Mouse (Mus musculus): ENCODE data around the gene Cdt1.
A peak's percentile ranks its signal among the peaks of the same experiment; 100 is the strongest.

Cdt1 gene

DNA sequence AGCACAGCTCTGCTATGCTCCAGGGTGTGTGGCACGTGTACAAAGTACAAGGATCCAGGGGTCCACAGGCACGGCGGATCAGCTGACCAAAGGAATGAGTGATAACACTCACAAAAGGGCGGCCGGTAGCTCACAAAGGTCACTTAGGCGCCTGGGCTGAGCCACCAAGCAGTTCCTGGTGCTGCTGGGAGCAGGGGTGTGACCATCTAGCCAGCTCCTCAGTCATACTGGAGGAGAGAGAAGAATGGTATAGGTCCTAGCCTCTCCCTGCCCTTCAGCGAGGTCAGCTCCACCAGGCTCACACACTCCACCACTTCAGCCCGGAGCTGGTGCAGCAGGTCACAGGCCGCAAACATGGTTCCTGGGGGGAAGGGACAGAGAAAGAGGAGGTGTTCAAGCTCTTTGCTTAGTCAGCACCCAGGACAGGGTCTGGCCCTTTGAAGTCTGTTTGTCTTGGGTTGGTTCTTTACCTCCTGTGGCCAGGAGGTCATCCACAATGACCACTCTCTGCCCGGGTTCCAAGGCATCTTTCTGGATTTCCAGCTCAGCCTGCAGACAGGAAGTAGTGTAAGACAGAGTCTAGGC lies 6.9 kb downstream of the Cdt1 start:
- DNase-seq, result no peak

DNA sequence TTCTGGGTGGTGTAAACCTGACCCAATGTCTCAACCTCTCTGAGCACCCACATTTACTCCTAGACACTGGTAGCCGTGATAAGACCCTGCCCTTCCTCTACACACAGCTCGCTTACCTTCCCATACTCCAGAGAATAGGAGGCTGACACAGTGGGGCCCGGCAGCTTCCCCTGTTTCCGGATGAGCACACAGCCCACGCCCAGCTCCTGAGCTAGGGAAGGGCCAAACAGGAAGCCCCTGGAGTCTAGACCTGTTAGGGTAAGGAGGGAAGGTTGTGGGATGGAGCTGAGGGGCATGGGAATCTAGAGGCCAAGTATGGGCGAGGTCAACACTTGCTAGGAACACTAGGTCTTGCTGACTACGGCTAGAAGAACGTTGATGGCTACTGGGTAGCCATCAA lies 7.5 kb downstream of the Cdt1 start:
- DNase-seq, result no peak

DNA sequence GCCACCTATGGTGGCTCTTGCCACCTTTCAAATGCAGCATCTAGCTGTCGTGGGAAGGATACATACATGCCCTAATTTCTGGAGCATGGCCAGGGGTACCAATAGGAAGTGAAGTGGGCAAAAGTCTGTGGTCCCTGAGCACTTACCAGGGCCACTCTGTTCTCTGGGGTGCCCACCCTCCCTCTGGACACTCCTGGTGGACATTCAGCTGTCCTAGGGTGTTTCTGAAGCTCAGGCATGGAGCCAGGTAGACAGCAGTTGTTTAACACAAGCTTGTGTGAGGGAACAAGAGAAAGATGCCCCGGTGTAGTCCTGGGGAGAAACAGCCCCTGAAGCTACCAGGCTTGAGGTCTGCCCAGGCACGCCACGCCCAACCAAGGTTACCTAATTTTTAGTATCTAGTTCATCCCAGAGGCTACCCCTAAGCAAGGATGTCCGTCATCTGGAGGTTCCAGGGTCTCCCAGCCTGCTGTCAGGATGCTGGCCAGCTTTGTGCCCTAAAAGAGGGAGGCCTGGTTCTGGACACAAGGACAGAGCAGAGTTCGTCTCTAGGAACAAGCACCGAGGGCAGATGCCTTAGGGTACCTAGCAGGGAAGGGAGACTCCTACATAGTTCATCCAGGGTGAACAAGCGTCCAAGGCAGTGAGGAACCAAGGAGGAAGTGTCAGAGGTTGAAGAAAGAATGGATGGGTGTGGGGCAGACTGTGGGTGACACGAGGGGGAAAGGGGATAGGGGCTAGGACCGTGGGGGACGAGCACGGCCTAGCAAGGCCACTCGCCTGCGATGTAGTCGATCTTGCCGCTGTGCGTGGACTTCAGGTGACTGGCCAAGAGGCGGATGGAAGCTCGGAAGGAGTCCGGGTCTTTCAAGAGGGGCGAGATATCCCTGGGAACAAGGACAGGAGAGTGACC lies 8.2 kb downstream of the Cdt1 start:
- DNase-seq, result peak; percentile 65

DNA sequence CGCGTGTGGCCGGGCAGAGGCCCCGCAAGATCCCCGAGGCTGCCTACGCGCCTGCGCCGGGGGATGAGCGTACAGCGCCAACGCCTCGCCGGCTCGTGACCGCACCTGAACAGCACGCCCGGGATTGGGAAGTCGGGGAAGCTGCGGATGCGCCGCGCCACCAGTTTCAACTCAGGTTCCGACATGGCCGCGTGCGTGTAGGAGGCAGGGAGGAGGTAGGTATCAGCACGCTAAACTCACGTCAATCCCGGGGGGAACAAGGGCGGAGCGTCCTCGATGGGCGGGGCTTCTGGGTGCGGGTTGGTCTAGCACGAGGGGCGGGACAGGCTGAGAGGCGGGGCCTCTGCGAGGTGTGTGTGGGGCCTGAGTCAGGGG lies 8.8 kb downstream of the Cdt1 start, which contains the start of gene Aprt:
Aprt (minus strand) TSS at position 262 of the 375 bp plus-strand sequence.
- peak; percentile 97 for DNase-seq

DNA sequence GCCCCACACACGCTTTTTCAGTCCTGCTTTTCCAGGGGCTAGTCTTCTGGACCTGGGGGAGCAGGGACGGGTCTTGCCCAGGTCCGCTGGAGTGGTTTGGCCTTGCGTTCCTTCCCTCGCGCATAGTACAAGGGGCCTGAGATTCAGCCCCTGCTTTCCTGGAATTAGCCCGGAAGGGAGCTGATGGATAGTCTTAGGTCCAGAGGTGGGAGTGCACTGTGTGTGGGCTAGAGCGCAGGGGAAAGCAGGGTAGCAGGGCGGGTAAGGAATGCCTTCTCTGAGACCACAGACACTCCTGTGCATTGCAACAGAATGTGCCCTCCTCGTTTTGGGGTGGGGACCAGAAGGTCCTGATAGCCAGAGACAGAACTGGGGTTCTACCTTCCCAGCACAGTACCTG lies 9.3 kb downstream of the Cdt1 start:
- no peak for DNase-seq

DNA sequence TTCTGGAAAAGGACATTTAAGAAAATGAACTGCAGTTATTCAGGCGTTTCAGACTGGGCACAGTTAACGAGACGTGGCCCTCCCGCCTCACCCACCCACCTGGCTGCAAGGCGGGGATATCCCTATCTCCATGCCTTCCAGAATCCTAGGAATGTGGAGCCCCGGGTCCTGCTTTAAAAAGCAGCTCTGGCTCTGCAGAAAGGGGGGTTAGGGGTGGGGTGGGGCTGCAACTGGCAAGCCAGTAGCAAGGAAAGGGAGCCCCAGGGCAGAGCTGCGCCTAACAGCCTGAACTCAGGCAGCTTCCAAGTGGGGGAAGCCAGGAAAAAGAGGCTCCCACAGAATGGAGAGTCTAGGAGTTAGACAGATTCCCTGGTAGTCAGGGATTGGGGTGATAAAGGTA lies 11.4 kb downstream of the Cdt1 start:
- no peak for DNase-seq

DNA sequence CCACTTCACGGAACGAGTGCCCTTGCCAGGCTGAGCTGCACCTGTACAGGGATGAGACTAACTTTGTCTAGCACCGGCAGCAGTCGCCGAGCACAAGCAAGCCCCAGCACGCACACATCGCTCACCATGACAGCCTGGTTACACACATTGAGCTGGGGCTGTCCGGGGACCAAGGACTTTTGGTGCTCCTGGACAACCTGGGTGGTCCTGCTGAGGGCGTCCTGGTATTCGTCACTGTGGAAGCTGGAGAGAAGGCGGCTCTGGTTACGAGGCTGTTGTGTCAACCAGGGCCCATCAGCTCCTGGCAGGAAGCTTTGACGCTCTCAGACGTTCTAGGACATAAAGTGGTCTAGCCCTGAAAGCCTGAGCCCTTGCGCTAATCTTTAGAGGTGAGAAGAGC lies 13.1 kb downstream of the Cdt1 start:
- DNase-seq, result no peak

DNA sequence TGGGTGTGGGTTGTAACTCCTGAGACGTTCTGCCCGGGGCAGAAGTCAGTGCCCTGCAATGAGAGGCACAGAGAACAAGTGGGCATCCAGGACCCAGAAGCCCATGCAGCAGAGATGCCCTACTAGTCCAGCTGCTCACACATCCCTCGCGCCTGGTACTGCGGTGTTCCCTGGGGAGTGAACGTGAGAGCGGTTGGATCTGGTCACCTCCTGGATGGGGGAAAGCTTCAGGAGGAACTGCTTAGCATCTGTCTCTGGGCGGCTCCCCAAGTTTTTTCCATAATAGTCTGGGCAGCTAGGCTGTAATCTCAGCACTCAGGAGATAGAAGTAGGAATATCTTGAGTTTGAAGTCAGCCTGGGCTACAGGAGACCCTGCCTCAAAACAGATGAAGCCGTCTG lies 17.2 kb downstream of the Cdt1 start:
- no peak for DNase-seq

DNA sequence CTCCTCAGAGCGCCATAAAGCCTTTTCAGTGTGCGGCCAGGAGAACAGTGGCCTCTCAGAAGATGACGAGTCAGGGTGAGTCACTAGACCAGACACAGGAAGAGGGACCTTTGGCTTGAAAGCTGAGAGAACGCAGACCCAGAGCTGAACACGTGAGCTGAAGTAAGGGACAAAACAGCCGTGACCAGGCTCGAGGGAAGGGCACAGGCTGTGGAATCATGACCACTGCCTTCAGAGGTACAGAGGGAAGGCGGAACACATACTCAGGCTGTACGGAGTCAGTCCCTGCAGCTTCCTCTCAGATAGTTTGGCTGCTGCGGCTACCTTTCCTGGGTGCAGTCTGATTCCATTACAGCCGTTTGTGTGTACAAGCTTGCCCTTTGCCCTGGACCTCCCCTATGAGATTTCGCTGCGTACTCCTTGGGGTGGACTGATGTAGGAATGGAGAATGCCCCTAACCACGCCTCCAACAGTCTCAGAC lies 17.6 kb downstream of the Cdt1 start:
- DNase-seq, result no peak

DNA sequence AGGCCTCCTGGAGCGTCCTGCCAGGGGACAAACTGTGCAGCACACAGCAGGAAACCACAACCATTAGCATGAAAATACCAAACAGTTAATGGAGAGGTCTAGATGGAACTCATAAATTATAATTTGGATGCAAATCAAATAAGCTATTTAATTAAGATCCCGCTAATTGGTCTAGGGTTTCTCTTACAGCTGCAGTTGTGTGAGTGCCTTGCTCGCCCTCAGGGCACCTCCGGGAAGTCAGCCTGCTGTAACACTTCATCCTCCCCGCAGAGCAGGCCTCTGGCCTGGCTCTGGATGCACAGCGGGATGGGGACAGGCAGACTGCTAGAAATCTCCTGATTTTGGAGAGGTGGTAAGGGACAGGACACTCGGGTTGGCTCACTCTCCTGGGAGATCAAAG lies 18.4 kb downstream of the Cdt1 start:
- DNase-seq, result no peak

DNA sequence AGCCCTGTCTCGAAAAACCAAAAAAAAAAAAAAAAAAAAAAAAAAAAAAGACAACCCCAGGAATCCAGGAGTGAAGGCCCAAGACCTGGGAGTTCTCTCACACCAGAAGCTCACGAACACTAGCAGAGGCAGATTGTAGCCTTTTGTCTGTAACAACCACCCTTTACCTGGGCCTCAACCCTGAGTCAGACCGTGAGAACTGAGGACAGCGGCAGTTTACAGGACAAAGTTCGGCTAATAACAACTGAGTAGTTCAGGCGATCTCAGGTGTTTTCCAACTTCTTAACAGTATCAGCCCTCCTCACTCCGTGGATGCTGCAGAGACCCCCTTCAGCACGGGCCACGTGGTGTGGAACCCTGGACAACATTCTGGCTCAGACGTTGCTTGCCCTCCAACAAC lies 18.9 kb downstream of the Cdt1 start:
- DNase-seq, result no peak

DNA sequence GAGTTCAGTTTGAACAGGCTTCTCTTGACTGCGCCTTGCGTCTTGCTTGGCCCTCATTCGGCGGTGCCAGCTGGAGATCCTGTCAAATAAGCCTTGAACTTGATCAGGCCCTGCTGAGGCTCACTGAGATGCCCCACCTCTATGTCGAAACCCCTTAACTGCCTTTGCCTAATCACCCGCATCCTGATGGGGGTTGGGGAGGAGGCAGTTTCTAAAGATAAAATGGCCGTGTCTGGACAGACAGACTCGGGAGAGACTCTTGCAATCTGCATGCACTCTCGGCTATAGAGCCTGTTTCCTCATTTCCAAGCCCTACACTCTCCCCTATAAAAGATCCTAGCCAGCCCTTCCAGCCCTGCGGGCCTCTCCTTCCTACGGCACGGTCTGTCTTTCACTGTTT lies 25.4 kb downstream of the Cdt1 start:
- DNase-seq, result no peak

DNA sequence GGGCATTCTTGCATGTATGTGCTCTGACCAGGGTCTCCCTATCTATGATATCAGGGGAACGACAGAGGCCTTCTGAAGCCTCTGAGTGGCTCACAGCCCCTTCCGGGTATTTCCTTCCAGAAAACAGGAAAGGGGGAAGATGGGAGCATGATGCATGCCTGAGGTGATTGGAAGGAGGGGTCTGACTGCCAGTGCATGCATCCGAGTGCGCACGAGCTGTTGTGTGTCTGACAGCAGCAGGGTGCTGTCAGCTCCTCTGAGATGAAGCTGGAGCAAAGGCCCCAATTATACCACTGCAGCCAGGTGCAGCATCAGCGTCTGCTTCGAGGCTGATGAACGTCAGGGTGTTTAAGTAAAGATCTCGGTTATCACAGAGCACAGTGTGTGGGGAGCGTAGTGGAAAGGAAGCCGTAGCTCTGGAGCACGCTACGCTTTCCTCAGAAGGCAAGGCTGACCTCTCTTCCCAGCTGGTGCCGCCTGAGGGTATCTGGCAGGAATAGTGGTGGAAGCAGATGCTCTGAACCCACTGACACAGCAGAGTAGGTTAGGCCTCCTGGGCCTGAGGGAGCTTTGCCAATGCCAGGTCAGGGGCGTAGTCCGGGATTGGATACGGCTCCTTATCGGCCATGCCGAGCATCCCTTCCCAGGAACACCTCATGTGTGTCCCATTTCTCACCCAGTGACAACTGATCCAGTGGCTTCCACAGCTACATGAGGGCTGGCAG lies 26.1 kb downstream of the Cdt1 start:
- peak; percentile 74 for DNase-seq

DNA sequence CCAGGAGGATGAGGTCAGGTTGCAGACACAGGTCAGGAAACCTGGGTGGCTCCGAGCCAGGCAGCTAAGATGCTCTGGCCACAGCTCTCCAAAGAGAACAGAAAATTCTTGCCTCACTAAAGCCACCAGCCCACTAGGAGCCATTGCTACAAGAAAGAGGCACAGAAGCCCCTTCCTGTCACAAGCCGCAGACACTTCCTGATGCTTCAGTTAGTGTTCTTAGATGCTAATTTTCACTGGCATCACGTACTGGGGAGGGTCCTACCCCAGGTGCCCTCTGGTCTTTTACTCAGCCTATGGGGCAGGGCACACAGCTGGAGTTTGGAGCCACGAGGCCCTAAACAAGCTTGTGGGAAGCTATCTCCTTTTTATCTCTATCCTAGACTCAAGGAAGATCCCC lies 28.2 kb downstream of the Cdt1 start:
- no peak for DNase-seq

DNA sequence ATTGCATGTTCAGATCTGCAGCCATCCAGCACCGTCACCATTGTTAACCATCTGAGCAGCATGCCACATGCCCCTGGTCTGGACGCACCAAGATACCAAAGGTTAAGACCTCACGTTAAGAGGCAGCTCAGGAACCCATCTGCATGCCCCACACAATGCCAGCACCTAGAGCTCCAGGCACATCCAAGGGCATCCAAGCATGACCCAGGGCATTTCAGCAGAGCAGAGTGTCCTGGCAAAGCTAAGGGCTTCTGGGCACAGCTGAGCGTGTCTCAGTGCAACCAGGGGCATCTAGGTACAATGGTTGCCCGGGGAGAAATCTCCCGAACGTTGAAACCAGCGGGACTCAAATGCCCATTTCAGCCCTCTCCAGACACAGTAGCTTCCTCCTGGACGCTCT lies 32.9 kb downstream of the Cdt1 start:
- no peak for DNase-seq

DNA sequence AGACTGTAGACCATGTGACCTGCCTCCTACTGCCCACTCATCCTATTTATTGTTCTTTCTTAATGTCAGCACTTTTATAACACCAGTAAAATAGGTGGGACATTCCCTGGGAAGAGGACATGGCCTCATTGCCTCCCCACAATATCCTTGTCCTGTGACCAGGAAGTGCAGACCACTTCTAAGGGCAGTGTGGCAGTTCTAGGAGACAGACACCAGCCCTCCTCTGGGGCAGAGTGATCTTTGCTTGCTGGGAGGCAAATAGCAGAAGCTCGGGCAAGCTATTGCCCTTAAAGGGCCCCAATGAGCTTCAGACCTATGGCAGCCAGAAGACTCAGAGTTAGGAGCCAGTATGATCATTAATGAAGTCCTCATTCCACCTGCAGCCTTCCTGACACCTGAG lies 36.8 kb downstream of the Cdt1 start:
- DNase-seq, result no peak

DNA sequence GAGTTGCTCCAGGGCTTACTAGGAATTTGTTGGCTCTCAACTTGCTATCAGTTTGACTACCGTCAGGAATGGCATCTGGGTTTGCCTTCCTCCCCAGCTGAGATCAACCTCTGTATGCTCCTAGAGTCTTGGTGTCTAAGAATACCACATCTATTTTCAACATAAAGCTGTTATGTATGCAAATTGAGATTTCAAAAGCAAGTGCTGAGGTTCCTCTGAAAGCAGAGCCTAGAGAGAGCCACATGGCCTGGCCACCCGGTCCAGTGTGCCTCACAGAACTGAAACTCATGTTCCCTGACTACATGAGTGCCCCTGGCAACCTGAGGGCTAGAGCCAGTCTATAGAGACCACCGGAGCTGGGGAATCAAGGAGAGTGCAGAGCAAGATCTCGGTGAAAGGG lies 37.6 kb downstream of the Cdt1 start:
- no peak for DNase-seq

DNA sequence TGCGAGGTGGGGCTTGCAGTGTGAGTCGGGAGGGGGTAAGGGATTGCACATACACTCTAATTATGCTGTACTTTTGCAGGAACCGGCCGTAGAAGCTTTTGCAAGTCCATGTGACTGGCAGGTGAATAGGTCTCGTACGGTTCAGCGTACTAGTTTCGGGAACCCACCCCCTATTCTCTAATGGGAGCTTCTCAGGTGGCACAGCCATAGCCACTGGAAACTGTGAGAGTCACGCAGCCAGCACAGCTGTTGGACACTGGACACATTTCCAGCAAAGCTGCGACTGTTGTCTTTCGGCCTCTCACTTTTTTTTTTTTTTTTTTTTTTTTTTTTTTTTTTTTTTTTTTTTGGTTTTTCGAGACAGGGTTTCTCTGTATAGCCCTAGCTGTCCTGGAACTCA lies 39.0 kb downstream of the Cdt1 start:
- no peak for DNase-seq

DNA sequence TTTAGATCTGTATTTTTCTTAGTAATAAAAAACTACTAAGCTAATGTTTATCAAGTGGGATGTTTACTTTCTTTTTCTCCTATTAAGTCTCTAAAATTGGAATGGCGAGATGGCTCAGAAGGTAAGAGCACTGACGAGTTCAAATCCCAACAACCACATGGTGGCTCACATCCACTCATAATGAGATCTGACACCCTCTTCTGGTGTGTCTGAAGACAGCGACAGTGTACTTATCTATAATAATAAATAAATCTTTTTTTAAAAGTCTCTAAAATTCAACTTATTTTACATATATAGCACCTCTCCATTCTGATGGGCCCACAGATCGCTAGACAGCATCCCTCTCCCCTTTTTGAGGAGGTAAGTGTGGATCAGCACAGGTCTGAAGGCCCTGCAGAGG lies 42.4 kb downstream of the Cdt1 start:
- no peak for DNase-seq

DNA sequence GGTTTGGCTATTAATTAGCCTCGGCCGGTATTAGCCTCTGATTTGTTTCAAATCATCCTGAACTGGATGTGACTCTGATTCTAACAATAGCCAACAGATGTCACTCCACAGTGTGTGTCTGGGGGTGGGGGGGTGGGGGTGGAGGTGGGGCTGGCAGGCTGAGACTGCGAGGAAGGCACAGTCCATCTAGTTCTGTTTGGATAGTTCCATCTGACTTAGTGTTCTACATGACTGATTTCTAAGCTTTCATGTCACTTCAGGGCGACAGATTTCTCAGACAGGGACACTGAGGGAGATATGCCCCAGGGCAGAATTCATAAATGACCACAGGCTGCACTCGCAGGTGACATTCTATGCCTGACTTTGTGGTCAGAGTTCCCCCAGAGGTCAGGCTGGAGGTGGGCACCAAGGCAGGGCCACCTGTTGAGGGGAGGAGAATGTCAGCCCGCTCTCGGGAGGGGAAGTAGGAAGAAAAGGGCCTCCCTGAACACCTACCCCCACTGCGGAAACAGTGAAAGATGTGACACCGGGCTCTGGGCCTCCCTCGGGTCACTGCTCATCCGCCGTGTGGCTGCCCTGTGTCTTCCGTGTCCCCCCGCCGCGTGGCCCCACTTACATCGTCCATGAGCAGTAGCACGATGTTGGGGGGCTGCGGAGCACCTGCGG lies 42.9 kb downstream of the Cdt1 start:
- no peak for DNase-seq

DNA sequence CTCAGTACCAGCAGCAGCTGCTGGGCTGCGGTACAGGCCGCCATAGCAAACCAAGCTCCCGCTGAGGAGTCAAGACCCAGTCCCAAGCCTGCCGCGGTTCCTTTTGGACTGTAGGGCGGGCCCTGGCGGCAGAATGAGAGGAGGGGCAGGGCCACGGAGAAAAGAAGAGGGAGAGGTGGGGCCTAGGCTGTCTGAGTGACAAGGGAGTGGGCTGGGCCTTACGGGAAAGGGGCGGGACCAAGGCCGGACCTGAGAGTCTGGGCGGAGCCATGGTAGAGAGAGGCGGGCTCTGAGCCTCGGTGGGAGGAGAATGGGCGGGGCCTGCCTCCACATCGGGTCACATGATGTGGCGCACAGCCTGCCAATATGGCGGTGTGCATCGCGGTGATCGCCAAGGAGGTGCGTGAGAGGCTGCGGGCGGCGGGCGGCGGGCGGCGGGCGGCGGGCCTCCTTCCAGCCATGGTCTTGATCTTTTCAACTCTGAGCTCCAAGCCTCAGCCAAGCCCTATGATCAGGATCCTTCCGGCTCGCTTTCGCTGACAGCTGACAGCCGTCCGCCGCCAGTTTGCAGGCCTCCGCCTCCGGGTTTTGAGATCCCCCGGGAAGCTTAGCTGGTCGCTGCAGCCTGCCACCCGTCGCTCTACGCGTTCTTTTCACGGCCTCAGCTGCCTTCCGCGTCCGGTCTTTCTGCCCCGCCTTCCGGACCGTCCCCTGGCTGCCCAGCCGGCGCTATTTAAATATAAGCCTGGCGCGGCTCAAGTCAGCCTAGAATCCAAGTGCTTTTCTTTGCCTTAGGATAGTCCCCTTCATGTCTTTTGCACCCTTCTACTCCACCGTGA lies 43.7 kb downstream of the Cdt1 start, which contains the start of the genes Galns and Trappc2l:
Galns (minus strand) TSS at position 169 of the 839 bp plus-strand sequence.
Trappc2l (plus strand) TSS at position 346 of the 839 bp plus-strand sequence.
- peak; percentile 96 for DNase-seq

All from cerebellum, adult 9-11 months (tissue).